Mouse (Mus musculus): ENCODE data around the gene Slc25a23.
"Not testable (repeated sequence)": the region's sequence is repeated elsewhere in the genome, so short reads cannot be mapped to it uniquely, and the experiment has no call there.

The Slc25a23 gene

DNA sequence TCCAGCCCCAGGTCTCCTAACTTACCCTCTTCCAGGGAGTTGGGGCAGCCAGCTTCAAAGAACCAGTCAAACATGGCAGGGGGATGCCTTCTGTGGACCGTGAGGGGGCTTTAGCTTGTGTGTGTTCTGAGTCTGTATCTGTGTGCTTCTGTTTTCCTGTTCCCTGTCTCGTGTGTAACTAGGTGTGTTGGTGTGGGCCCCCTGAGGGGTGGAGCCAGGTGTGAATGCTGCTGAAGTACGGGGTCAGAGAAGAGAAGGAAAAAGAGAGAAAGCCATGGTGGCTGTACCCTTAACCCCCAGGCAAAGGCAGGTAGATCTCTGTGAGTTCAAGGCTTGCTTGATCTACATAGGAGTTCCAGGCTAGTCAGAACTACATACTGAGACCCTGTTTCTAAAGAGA, 17.3 kb upstream of the Slc25a23 start:
- DNase-seq (ENCODE audit: low spot score in 2 of 2), result no peak

GRCm38 (mm10) chr17:57070699-57071098, 11.0 kb upstream of the Slc25a23 start:
- DNase-seq (ENCODE audit: low spot score in 2 of 2), result no peak

GRCm38 (mm10) chr17:57070272-57070671, 10.6 kb upstream of the Slc25a23 start:
- no peak for DNase-seq (ENCODE audit: low spot score in 2 of 2)

DNA sequence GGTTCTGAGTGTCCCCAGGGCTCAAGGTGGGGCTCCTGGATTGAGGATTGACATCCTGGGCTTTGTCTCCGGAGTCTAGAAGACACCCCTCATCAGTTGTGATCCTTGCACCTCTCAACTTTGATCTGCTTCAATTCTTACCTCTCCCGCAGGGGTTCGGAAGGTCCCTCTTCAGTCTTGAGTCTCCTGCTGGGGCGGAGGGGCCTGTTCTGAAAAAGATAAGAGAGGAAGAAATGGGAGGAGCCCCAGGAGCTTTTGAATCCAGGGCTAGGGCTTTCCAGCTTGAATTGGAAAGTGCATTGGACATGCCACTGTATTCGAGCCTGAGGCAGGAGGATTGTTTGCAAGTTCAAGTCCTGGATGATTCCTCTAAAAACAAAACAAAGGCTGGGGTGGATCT, 7.2 kb upstream of the Slc25a23 start:
- DNase-seq (ENCODE audit: low spot score in 2 of 2), result no peak

- DNase-seq (ENCODE audit: low spot score in 2 of 2), result no peak
These were observed 3.4 kb upstream of the Slc25a23 start for GRCm38 (mm10) chr17:57063031-57063430.

- no peak for DNase-seq (ENCODE audit: low spot score in 2 of 2)
These were observed 2.9 kb upstream of the Slc25a23 start for GRCm38 (mm10) chr17:57062548-57062947.

- DNase-seq (ENCODE audit: low spot score in 2 of 2), result no peak
These were observed 2.4 kb upstream of the Slc25a23 start for GRCm38 (mm10) chr17:57062011-57062521.

DNA sequence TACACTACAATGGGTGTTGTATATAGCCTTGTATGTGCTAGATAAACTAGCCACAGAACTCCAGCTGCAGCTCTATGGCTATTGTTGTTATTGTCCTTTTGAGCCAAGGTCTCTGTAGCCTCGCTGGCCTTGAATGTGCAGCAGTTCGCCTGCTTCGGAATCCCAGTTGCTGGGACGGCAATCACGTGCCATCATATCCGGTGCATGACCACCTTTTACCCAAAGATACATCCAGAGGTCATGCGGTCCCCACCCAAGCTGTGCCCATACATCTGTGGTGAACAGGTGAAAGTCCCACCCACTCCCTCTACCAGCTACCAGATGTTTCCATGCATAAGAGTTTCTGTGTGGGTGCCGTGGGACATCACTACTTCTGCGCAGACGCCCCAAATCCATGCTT, 1.4 kb upstream of the Slc25a23 start:
- no peak for DNase-seq (ENCODE audit: low spot score in 2 of 2)

- DNase-seq (ENCODE audit: low spot score in 2 of 2), result peak; percentile 92 to 94
These were observed 653 bp upstream of the Slc25a23 start for GRCm38 (mm10) chr17:57060231-57060801.

DNA sequence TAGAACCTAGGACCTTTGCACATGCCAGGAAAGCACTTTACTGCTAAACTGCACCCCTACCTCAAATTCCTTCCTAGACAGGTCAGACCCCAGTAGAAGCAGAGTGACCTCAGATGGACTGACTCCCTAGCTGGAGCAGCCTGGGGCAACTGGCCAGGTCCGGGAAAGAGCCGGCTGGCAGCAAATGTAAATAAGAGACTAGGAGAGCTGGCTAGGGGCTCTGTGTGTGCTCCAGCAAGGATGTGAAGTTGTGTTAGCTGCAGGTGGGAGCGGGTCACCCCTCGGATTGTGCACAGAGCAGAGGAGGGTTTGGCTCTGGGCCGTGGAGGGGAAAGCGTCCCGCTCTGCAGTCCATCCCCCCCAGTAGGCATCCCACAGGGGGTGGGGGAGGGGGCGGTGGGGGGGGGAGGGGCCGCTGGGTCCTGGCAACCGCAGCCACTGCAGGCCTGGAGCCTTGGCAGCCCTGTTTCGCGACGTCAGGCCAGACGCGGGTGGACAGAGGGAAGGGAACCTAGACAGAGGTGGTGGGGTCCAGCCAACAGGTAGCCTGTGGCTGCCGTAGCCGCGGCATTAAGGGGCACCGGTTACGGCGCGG, 675 bp downstream of the Slc25a23 start, which contains the start of gene Crb3:
Gene Crb3, plus strand, starts transcription at position 215 of the 595 bp plus-strand sequence.
- DNase-seq (ENCODE audit: low spot score in 2 of 2), result peak in 1 of 2 experiments; percentile 34

- no peak for DNase-seq (ENCODE audit: low spot score in 2 of 2)
These were observed 3.4 kb downstream of the Slc25a23 start for GRCm38 (mm10) chr17:57056246-57056645.

GRCm38 (mm10) chr17:57051679-57052078, 8.0 kb downstream of the Slc25a23 start:
- DNase-seq (ENCODE audit: low spot score in 2 of 2), result not testable (repeated sequence)

- no peak for DNase-seq (ENCODE audit: low spot score in 2 of 2)
These were observed 10.8 kb downstream of the Slc25a23 start for GRCm38 (mm10) chr17:57048816-57049215.

GRCm38 (mm10) chr17:57047406-57047805, 12.3 kb downstream of the Slc25a23 start:
- DNase-seq (ENCODE audit: low spot score in 2 of 2), result no peak

DNA sequence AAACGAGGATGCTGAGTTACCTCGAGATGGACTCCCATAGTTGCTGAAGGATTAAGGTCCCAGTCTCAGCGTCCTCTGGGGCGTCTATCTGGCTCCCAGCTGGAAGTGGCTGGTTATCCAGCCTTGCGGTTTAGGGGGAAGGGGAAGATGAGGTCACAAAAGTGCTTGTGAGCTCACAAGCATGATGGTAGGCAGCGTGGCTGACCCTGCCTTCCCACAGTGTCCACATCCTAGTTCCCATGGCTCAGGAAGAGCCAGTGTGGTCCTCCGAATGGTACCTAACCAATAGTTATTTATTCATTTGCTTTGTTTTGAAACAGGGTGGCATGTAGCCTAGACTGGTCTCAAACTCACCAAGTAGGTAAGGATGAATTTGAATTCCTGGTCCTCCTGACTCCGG, 18.1 kb downstream of the Slc25a23 start, which contains the start of gene Slc25a41:
Gene Slc25a41, minus strand, starts transcription at position 101 of the 400 bp plus-strand sequence.
- DNase-seq (ENCODE audit: low spot score in 2 of 2), result no peak

GRCm38 (mm10) chr17:57038978-57039377, 20.7 kb downstream of the Slc25a23 start:
- no peak for DNase-seq (ENCODE audit: low spot score in 2 of 2)

- no peak for DNase-seq (ENCODE audit: low spot score in 2 of 2)
These were observed 26.8 kb downstream of the Slc25a23 start for GRCm38 (mm10) chr17:57032854-57033253.

DNA sequence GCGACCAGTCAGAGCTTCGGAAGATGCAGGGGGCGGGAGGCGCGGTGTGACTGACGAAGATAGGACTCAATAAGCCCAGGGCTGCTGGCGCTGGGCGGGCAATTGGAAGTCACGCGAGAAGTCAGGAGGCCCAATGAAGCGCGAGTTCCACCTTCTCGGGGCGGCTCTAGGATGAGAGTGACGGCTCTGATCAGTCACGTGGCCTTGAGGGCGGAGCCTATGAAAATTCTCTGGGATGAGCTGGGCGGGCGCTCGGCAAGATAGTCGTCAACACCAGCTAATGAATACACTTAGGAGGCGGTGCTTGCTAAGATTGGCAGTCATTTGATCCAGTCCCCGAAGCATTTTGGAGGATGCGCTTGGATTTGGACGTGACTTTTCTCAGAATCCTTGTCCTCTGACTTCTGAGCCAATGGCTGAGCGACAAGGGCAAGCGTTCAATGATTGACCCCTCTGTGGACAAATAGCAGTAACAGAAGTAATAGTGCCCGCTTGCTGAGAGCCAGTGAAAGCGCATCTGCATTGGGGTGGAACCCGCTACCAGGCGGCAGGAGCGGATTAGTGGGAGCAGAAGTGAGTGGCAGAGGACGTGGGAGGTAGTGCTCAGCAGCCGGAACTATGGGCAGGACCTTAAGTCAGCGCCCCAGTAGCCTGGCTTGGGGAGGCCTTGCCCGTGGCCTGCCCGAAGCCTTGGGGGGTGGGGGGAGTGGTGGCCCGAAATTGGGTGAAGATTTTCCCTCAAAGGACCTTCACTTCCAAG, 27.8 kb downstream of the Slc25a23 start:
- peak; percentile 100 for DNase-seq (ENCODE audit: low spot score in 2 of 2)

DNA sequence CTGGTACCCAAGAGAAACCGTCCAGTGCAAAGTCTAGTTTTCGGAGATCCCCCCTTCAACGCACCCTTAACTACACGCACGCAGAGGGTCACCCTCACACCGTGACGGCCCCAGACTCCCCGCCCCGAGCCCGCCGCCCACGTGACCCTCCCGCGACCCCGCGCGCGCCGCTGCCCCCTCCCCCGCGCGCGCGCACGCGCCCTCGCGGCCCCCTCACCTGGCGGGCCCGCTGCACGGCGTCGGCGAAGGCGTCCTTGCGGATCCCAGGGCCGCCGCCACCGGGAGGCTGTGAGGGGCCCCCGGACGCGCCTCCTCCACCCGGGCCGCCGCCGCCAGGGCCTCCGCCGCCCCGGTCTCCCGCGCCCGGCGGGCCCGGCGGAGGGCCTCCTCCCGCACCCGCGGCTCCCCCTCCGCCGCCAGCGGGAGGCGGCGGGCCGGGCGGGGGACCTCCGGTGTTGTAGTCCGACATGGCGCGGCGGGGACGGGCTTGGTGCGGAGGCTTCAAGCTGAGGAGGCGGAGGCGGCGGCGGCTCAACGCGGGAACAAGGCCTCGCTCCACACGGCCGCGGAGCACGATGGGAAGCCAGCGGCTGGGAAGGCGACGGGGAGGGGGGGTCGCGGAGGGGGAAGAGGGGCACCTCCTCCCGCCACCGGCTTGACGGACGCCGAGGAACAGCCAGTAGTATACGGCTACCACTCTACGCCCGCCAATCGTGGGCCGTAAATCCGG, 28.6 kb downstream of the Slc25a23 start, which contains the start of gene Khsrp:
Gene Khsrp, minus strand, starts transcription at position 592 of the 730 bp plus-strand sequence.
- peak in 1 of 2 experiments; percentile 46 for DNase-seq (ENCODE audit: low spot score in 2 of 2)

- no peak for DNase-seq (ENCODE audit: low spot score in 2 of 2)
These were observed 30.0 kb downstream of the Slc25a23 start for GRCm38 (mm10) chr17:57029691-57030090.

DNA sequence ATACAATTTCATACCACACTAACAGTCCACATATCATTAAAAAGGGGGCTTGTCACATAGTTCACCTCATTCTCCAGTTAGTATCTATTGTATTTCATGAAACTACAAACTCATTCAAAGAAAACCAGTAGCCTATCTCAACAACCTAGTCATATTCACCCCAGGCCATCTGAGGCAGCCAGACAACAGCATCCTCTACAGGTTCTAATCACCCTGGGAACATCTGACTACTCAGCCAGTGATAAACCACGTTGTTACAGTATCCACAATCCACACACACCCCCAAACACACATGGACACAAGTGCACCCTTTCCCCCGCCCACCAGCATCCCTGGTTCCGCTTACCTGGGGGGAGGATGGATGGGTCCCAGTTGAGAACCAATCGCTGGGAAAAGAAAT, 32.2 kb downstream of the Slc25a23 start:
- no peak for DNase-seq (ENCODE audit: low spot score in 2 of 2)

DNA sequence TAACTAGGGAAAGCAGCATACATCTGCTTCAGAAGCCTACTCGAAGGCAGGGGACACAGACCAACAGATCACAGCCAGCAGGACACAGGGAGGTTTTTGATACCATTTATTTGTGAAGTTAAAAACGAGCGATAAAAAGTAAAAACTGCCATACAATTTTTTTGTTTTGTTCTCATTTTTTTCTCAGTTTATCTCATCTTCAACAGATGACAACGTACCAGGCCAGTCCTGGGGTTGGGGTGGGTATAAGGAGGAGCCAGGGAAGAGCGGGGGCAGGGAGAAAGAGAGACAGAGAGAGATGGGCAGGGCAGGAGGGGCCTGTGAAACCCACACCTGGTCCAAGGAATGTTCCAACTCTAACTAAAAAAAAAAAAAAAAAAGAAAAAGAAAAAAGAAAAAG, 38.7 kb downstream of the Slc25a23 start:
- no peak for DNase-seq (ENCODE audit: low spot score in 2 of 2)
